Mouse (Mus musculus): ENCODE data around the gene Irx2. TPM values are rescaled to one million over a fixed set of nuclear protein-coding genes. Genes with fewer than 3 reads are reported as not detected.
A peak's percentile ranks its signal among the peaks of the same experiment; 100 is the strongest.

Irx2 gene
- total RNA-seq, 2 experiments from 2014 or later, result 12.4 to 15.5 TPM

- DNase-seq, result no peak
Observed at GRCm38 (mm10) chr13:72637536-72637935, 8.9 kb downstream of the Irx2 start.

- DNase-seq, result no peak
Observed at GRCm38 (mm10) chr13:72638401-72639130, 9.9 kb downstream of the Irx2 start.

- DNase-seq, result peak; percentile 9
Observed at GRCm38 (mm10) chr13:72639441-72640130, 11.0 kb downstream of the Irx2 start.

- peak; percentile 60 for DNase-seq
Observed at GRCm38 (mm10) chr13:72640131-72640521, 11.5 kb downstream of the Irx2 start.

- no peak for DNase-seq
Observed at GRCm38 (mm10) chr13:72656447-72656846, 27.8 kb downstream of the Irx2 start.

- no peak for DNase-seq
Observed at GRCm38 (mm10) chr13:72675826-72676225, 47.2 kb downstream of the Irx2 start.

Measured in heart, postnatal 4 days (tissue).